Mouse (Mus musculus): Measurements from ENCODE around the gene Arhgap24. TPM values are rescaled to one million over a fixed set of nuclear protein-coding genes. Genes with fewer than 3 reads are reported as not detected.

Arhgap24 gene
- polyA plus RNA-seq, 1 experiment from 2014 or later: 15.0 TPM

- H3K9ac ChIP-seq (ENCODE audit: low read depth, low read length): no peak overlapping the region
- no peak overlapping the region for H3K4me3 ChIP-seq (ENCODE audit: low read length)
- H3K36me3 ChIP-seq (ENCODE audit: control insufficient read depth, insufficient read depth, low read length): no peaks in the 10 kb centered on the region
- no peaks in the 10 kb centered on the region for H3K27me3 ChIP-seq (replicated peaks; ENCODE audit: control insufficient read depth, insufficient read depth, low read length)
- no peaks in the 10 kb centered on the region for H3K9me3 ChIP-seq (ENCODE audit: control insufficient read depth, low read length)
- H3K27ac ChIP-seq (ENCODE audit: low read depth, low read length): no peak overlapping the region
- no peak for ATAC-seq
- H3K4me2 ChIP-seq (ENCODE audit: low read length): no peak overlapping the region
- 87% methylated on average over 4 of the region's 4 CpGs for WGBS
- H3K4me1 ChIP-seq (ENCODE audit: control insufficient read depth, insufficient read depth, low read depth, low read length): no peaks in the 10 kb centered on the region
Observed at GRCm38 (mm10) chr5:102744051-102744450, 262.9 kb downstream of the Arhgap24 start.

- Histone ChIP-seq H3K9ac (ENCODE audit: low read depth, low read length) (no peak overlapping the region), H3K27ac (ENCODE audit: low read depth, low read length) (no peak overlapping the region), H3K4me2 (ENCODE audit: low read length) (no peak overlapping the region), H3K4me1 (ENCODE audit: control insufficient read depth, insufficient read depth, low read depth, low read length) (no peaks in the 10 kb centered on the region), H3K27me3 (replicated peaks; ENCODE audit: control insufficient read depth, insufficient read depth, low read length) (no peaks in the 10 kb centered on the region), H3K9me3 (ENCODE audit: control insufficient read depth, low read length) (no peaks in the 10 kb centered on the region), H3K36me3 (ENCODE audit: control insufficient read depth, insufficient read depth, low read length) (no peaks in the 10 kb centered on the region), H3K4me3 (ENCODE audit: low read length) (no peak overlapping the region)
- 70% methylated on average over 9 of the region's 9 CpGs for WGBS
- ATAC-seq: 0 out of 2 replicates have a peak, but pooled peaks have one; percentile 20
Observed at GRCm38 (mm10) chr5:102748146-102748545, 267.0 kb downstream of the Arhgap24 start.

- H3K36me3 ChIP-seq (ENCODE audit: control insufficient read depth, insufficient read depth, low read length): no peaks in the 10 kb centered on the region
Observed at GRCm38 (mm10) chr5:102749020-102749419, 267.8 kb downstream of the Arhgap24 start.

DNA sequence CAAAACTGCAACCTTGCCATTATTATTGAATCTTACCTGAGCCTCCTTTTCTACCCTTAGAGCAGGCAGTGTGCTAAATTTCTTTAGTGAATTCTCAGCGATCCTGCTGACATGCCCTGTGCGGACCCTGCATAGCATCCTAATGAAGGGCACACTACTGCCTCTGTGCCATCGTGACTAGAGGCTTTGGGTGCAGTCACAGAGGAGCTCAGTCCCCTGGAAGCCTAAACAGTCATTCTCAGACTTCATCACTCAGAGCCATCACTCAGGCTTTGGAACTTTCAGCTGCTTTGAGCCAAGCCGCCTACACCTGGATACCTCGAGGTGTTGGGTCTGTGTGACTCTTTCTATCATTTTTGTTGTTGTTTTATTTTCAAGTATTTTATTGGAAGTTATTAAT is 269.5 kb downstream of the Arhgap24 start:
- Histone ChIP-seq H3K36me3 (ENCODE audit: control insufficient read depth, insufficient read depth, low read length) (no peaks in the 10 kb centered on the region), H3K4me2 (ENCODE audit: low read length) (no peak overlapping the region), H3K4me3 (ENCODE audit: low read length) (no peak overlapping the region), H3K4me1 (ENCODE audit: control insufficient read depth, insufficient read depth, low read depth, low read length) (no peaks in the 10 kb centered on the region), H3K27me3 (replicated peaks; ENCODE audit: control insufficient read depth, insufficient read depth, low read length) (no peaks in the 10 kb centered on the region), H3K9ac (ENCODE audit: low read depth, low read length) (no peak overlapping the region), H3K9me3 (ENCODE audit: control insufficient read depth, low read length) (no peaks in the 10 kb centered on the region), H3K27ac (ENCODE audit: low read depth, low read length) (no peak overlapping the region)
- 72% methylated on average over 5 of the region's 5 CpGs for WGBS
- no peak for ATAC-seq

More at GRCm38 (mm10) chr5:102749020-102749419, 267.8 kb downstream of the Arhgap24 start:
- no peak overlapping the region for H3K9ac ChIP-seq (ENCODE audit: low read depth, low read length)
- no peak overlapping the region for H3K27ac ChIP-seq (ENCODE audit: low read depth, low read length)
- no peak overlapping the region for H3K4me3 ChIP-seq (ENCODE audit: low read length)
- no peak overlapping the region for H3K4me2 ChIP-seq (ENCODE audit: low read length)
- 59% methylated on average over 8 of the region's 8 CpGs for WGBS
- no peaks in the 10 kb centered on the region for H3K27me3 ChIP-seq (replicated peaks; ENCODE audit: control insufficient read depth, insufficient read depth, low read length)
- ATAC-seq: no peak
- H3K4me1 ChIP-seq (ENCODE audit: control insufficient read depth, insufficient read depth, low read depth, low read length): no peaks in the 10 kb centered on the region
- no peaks in the 10 kb centered on the region for H3K9me3 ChIP-seq (ENCODE audit: control insufficient read depth, low read length)

DNA sequence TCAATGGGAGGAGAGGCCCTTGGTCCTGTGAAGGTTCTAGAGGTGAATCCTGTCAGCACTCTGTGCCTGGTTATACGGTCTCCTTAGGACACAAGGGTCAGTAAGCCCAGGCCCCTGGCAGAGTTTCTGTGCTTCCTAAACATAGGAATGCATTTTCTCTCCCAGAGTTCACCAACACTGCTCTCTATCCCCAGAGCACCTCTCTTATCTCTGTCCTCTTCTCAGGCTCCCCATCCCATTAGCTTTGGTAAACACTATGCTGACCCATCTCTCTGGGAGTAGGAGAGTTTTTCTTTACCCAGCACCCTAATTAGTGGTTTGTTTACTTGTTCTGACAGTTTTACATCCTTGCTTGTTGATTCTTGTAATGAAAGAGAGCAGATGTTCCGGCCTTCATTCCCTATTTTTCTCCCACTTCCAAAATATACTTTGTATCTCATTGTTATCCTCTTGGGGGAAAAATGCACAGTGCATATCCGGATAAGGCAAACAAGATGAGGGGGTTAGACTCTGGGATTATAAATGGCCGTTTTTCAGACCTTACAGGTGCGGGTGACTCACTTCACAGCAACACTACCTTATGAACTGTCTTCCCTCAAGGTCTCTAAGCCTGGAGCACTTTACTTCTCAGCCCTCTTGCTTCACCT is 270.6 kb downstream of the Arhgap24 start:
- Histone ChIP-seq H3K4me1 (ENCODE audit: control insufficient read depth, insufficient read depth, low read depth, low read length) (no peaks in the 10 kb centered on the region), H3K36me3 (ENCODE audit: control insufficient read depth, insufficient read depth, low read length) (no peaks in the 10 kb centered on the region), H3K9ac (ENCODE audit: low read depth, low read length) (no peak overlapping the region), H3K9me3 (ENCODE audit: control insufficient read depth, low read length) (no peaks in the 10 kb centered on the region), H3K4me2 (ENCODE audit: low read length) (no peak overlapping the region), H3K4me3 (ENCODE audit: low read length) (no peak overlapping the region), H3K27ac (ENCODE audit: low read depth, low read length) (no peak overlapping the region), H3K27me3 (replicated peaks; ENCODE audit: control insufficient read depth, insufficient read depth, low read length) (no peaks in the 10 kb centered on the region)
- ATAC-seq: no peak
- WGBS: 70% methylated on average over 5 of the region's 5 CpGs

DNA sequence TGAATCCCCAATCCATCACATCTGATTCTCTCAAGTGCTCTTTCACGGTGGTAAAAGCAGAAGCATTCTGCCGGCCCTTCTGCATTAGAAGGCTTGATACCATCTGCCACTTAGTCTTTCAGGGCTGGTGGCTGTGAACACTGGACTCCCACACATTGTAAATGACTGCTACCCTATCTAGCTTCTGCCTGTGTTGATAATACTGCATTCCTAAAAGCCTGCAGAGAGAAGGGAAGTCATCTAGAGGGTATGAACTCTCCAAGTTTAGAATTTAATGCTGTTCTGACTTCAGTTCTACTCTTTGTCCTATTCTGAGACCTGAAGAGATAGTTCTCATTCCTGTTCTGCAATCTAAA is 271.1 kb downstream of the Arhgap24 start:
- Histone ChIP-seq H3K27ac (ENCODE audit: low read depth, low read length) (no peak overlapping the region), H3K9me3 (ENCODE audit: control insufficient read depth, low read length) (no peaks in the 10 kb centered on the region), H3K4me1 (ENCODE audit: control insufficient read depth, insufficient read depth, low read depth, low read length) (no peaks in the 10 kb centered on the region), H3K27me3 (replicated peaks; ENCODE audit: control insufficient read depth, insufficient read depth, low read length) (no peaks in the 10 kb centered on the region), H3K4me3 (ENCODE audit: low read length) (no peak overlapping the region), H3K4me2 (ENCODE audit: low read length) (no peak overlapping the region), H3K36me3 (ENCODE audit: control insufficient read depth, insufficient read depth, low read length) (no peaks in the 10 kb centered on the region), H3K9ac (ENCODE audit: low read depth, low read length) (no peak overlapping the region)
- 45% methylated on average over 2 of the region's 2 CpGs for WGBS
- ATAC-seq: no peak

DNA sequence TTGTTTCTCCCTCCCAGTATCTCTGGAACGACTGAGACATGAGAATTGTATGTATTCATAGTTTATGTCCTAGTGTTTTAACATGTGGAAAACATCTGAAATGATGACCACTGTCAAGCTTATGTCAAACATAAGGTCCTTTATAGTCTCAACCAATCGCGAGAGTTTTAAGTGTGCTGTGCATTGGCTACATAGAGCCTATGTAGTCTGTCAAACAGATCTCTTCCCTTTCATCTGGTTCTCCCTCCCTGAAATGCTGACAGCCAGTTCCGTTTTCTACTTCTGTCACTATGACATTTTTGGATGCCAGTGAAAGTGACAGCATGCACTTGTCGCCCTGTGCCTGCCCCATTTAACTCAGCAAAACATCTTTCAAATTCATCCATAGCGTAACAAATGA is 275.8 kb downstream of the Arhgap24 start:
- 89% methylated on average over 6 of the region's 6 CpGs for WGBS
- no peaks in the 10 kb centered on the region for H3K4me1 ChIP-seq (ENCODE audit: control insufficient read depth, insufficient read depth, low read depth, low read length)
- no peak for ATAC-seq

GRCm38 (mm10) chr5:102765694-102766093 is 284.5 kb downstream of the Arhgap24 start:
- H3K27ac ChIP-seq (ENCODE audit: low read depth, low read length): no peak overlapping the region
- H3K27me3 ChIP-seq (replicated peaks; ENCODE audit: control insufficient read depth, insufficient read depth, low read length): no peaks in the 10 kb centered on the region
- H3K9me3 ChIP-seq (ENCODE audit: control insufficient read depth, low read length): no peaks in the 10 kb centered on the region
- peaks cover 6% of the 10 kb centered on the region; the same call in 1 of the 2 replicates for H3K4me1 ChIP-seq (ENCODE audit: control insufficient read depth, insufficient read depth, low read depth, low read length)
- WGBS: 62% methylated on average over 10 of the region's 10 CpGs
- no peak overlapping the region for H3K4me3 ChIP-seq (ENCODE audit: low read length)
- no peak overlapping the region for H3K9ac ChIP-seq (ENCODE audit: low read depth, low read length)
- no peaks in the 10 kb centered on the region for H3K36me3 ChIP-seq (ENCODE audit: control insufficient read depth, insufficient read depth, low read length)
- no peak for ATAC-seq
- H3K4me2 ChIP-seq (ENCODE audit: low read length): no peak overlapping the region

More for the DNA sequence above, 275.8 kb downstream of the Arhgap24 start:
- Histone ChIP-seq H3K9ac (ENCODE audit: low read depth, low read length) (no peak overlapping the region), H3K4me2 (ENCODE audit: low read length) (no peak overlapping the region), H3K36me3 (ENCODE audit: control insufficient read depth, insufficient read depth, low read length) (no peaks in the 10 kb centered on the region), H3K9me3 (ENCODE audit: control insufficient read depth, low read length) (no peaks in the 10 kb centered on the region), H3K27me3 (replicated peaks; ENCODE audit: control insufficient read depth, insufficient read depth, low read length) (no peaks in the 10 kb centered on the region), H3K27ac (ENCODE audit: low read depth, low read length) (no peak overlapping the region), H3K4me3 (ENCODE audit: low read length) (no peak overlapping the region)

GRCm38 (mm10) chr5:102766311-102767057 is 285.3 kb downstream of the Arhgap24 start:
- Histone ChIP-seq H3K27me3 (replicated peaks; ENCODE audit: control insufficient read depth, insufficient read depth, low read length) (no peaks in the 10 kb centered on the region), H3K4me1 (ENCODE audit: control insufficient read depth, insufficient read depth, low read depth, low read length) (peaks cover 6% of the 10 kb centered on the region; the same call in 1 of the 2 replicates), H3K9me3 (ENCODE audit: control insufficient read depth, low read length) (no peaks in the 10 kb centered on the region), H3K4me3 (ENCODE audit: low read length) (no peak overlapping the region), H3K36me3 (ENCODE audit: control insufficient read depth, insufficient read depth, low read length) (no peaks in the 10 kb centered on the region), H3K4me2 (ENCODE audit: low read length) (no peak overlapping the region), H3K27ac (ENCODE audit: low read depth, low read length) (no peak overlapping the region), H3K9ac (ENCODE audit: low read depth, low read length) (no peak overlapping the region)
- no peak for ATAC-seq
- 75% methylated on average over 6 of the region's 6 CpGs for WGBS
